Mouse (Mus musculus) small intestine, adult 2 months (tissue): ENCODE measurements around the gene Stk32c. TPM values are rescaled to one million over a fixed set of nuclear protein-coding genes. Genes with fewer than 3 reads are reported as not detected.

Experiments used
- H3K27ac ChIP-seq: fragments of 200-500 bp; 2 replicates; pipeline ENCODE4 v1.5.1; 2012; ENCODE audit warnings: low read depth, low read length, control low read depth, inconsistent platforms; ENCODE audit not compliant: insufficient read depth
- H3K27me3 ChIP-seq: fragments of 200-500 bp; 2 replicates; pipeline ENCODE4 v1.6.1; 2012; ENCODE audit warnings: mild to moderate bottlenecking, moderate library complexity, low read length, inconsistent platforms; ENCODE audit not compliant: control insufficient read depth, insufficient read depth
- H3K36me3 ChIP-seq: fragments of 200-500 bp; 2 replicates; pipeline ENCODE4 v1.6.1; 2012; ENCODE audit warnings: mild to moderate bottlenecking, low read length, control low read depth, inconsistent platforms; ENCODE audit not compliant: control insufficient read depth, insufficient read depth
- H3K4me1 ChIP-seq: fragments of 200-500 bp; 2 replicates; pipeline ENCODE4 v1.6.1; 2012; ENCODE audit warnings: low read length, inconsistent platforms, mixed read lengths; ENCODE audit not compliant: control insufficient read depth, insufficient read depth, insufficient read length
- H3K4me3 ChIP-seq: fragments of 200-500 bp; 2 replicates; pipeline ENCODE4 v1.5.1; 2012; ENCODE audit warnings: low read depth, mild to moderate bottlenecking, control low read depth, inconsistent platforms, low read length, moderate library complexity
- CTCF ChIP-seq: fragments of 200-500 bp; IDR thresholded peaks from 2 replicates; pipeline ENCODE4 v1.5.1; 2012; ENCODE audit warnings: low read depth, mild to moderate bottlenecking, control low read depth, inconsistent platforms, low read length, moderate library complexity, mixed read lengths; ENCODE audit not compliant: insufficient replicate concordance, insufficient read length; ENCODE audit errors: extremely low read depth
- POLR2A ChIP-seq: fragments of 200-500 bp; IDR thresholded peaks from 2 replicates; pipeline ENCODE4 v1.6.1; 2012; ENCODE audit warnings: low read depth, mild to moderate bottlenecking, control low read depth, inconsistent platforms, low read length, moderate library complexity
- WGBS: fragments of 180-500 bp; shearing (Covaris S2); methylation state at CpG from one replicate; pipeline ENCODE4 v1.1.7; 2018; 5-methylcytosine and 5-hydroxymethylcytosine counted together
- polyA plus RNA-seq: library from polyadenylated mRNA; depleted of rRNA; stranded (reverse); fragments of >200 nt; gene quantifications from 2 replicates; pipeline ENCODE4 v1.2.3, GENCODE M21; 2012

The Stk32c gene
- polyA plus RNA-seq, 1 experiment, result 7.7 TPM

DNA sequence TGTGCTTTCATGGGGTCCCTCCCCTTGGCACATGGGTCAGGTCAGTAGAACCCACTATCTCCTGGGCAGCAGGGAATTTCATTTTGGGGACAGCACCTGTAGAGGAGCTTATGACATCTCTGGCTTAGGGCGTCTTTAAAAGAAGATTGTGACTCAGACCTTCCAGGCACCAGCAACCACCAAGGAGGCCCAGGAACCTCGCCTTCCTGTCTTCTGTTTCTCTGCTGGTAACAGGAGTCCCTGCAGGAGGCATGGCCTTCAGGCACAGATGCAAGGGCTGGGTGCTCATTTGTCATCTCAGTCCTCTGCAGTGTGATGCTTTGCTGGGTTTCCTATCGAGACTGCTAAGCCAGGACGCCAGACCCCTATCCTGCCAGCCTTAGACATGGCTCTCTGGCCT is 84.1 kb downstream of the Stk32c start:
- WGBS, result 77% methylated on average over 4 of the region's 4 CpGs
- TF ChIP-seq POLR2A, result no peak
- TF ChIP-seq CTCF, result no peak
- H3K4me1 ChIP-seq, result peaks cover 23% of the 10 kb centered on the region
- no peak overlapping the region for H3K4me3 ChIP-seq
- H3K27me3 ChIP-seq, result no peaks in the 10 kb centered on the region
- no peak overlapping the region for H3K27ac ChIP-seq
- no peaks in the 10 kb centered on the region for H3K36me3 ChIP-seq

DNA sequence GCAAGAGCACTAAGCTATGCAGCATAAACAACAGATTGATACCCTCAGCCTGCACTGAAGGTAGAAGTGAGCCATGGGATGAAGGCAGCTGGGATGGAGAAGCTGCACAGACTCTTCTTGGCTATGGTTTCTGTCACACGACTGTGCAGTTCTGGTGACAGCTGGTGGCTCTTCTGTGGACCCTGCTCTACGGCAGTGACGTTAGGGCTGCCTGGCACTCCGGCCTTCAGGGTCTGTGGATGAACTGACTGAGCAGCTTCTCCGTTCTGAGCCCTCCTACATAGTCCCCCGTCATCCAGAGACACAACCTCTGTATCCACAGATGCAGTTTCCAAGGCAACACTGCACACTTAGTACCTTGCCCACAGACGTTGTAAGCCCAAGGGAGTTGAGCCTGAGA is 86.6 kb downstream of the Stk32c start:
- H3K27me3 ChIP-seq, result no peaks in the 10 kb centered on the region
- no peak overlapping the region for H3K27ac ChIP-seq
- TF ChIP-seq CTCF (no peak), POLR2A (no peak)
- WGBS, result 55% methylated on average over 7 of the region's 7 CpGs
- H3K36me3 ChIP-seq, result no peaks in the 10 kb centered on the region
- peaks cover 23% of the 10 kb centered on the region for H3K4me1 ChIP-seq
- H3K4me3 ChIP-seq, result no peak overlapping the region

DNA sequence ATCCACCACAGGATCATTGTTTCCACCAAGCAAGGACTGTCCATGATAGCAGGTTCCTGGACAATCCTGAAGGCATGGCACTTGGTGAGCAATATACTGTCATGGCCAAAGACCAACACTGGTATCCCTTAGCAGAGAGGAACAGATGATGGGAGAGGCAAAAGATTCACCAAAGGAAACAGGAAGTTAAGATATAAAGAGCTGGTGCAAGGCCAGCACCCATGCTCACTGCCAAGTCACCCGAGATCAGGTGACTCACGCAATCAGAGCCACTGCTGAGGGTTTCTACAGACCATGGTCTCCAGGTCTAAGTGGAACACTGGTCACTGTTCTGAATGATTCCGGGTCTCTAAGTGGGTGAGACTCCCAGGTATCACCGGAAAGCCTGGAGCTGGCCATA is 87.2 kb downstream of the Stk32c start:
- H3K27ac ChIP-seq, result peak overlapping the region; percentile 59
- no peaks in the 10 kb centered on the region for H3K36me3 ChIP-seq
- WGBS, result 24% methylated on average over 4 of the region's 4 CpGs
- H3K4me1 ChIP-seq, result peaks cover 17% of the 10 kb centered on the region
- H3K27me3 ChIP-seq, result no peaks in the 10 kb centered on the region
- no peak overlapping the region; the same call in 1 of the 2 replicates for H3K4me3 ChIP-seq
- no peak for TF ChIP-seq CTCF
- no peak for TF ChIP-seq POLR2A

DNA sequence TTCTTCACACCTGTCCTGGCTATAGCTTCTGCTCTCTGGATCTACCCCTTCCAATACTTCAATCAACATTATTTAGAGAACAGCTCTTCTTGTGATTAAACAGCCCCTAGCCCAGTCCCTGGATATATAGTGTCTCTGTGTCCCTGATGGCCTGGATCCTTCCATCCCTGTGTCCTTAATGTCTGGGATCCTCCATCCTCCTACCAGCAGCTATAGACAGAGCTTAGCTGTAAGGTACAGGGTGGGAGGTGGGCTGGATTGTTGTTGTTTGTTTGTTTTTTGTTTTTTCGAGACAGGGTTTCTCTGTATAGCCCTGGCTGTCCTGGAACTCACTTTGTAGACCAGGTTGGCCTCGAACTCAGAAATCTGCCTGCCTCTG is 93.3 kb downstream of the Stk32c start:
- Histone ChIP-seq H3K27me3 (no peaks in the 10 kb centered on the region), H3K4me3 (no peak overlapping the region), H3K27ac (no peak overlapping the region), H3K4me1 (no peaks in the 10 kb centered on the region), H3K36me3 (no peaks in the 10 kb centered on the region)
- WGBS, result 38% methylated on average over 2 of the region's 2 CpGs
- TF ChIP-seq CTCF, result no peak

DNA sequence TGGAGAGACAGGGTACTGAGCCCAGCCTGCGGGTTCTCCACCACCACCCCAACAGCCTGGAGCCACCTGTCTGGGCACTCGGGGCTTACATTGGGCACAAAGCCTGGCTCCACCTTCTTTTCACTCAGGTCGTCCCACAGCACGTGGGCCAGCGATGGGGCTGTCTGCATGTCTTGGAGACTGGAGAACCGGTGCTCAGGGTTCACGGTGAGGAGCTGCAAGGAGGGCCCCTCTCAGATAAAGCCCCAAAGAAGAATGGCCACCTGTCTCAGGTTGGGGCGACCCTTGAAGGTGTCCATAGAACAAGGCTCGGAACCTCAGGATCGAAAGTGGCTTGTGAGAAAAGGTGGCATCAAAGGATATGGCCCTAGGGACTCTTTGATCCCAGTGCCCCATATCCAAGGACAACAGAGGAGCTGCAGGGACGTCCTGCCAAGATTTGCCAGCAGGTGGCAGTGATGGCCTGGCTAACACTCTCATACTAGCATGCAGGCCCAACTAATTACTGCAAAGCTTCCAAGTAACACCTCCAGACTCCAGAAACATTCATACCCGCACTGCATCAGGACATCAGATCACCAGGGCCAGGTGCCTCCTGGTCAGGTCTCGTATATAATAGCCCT is 93.8 kb downstream of the Stk32c start:
- Histone ChIP-seq H3K27me3 (no peaks in the 10 kb centered on the region), H3K27ac (no peak overlapping the region), H3K36me3 (no peaks in the 10 kb centered on the region), H3K4me1 (no peaks in the 10 kb centered on the region), H3K4me3 (no peak overlapping the region)
- TF ChIP-seq CTCF (peak; percentile 87; the same call in 1 of the 2 replicates), POLR2A (no peak)
- 36% methylated on average over 13 of the region's 13 CpGs for WGBS

DNA sequence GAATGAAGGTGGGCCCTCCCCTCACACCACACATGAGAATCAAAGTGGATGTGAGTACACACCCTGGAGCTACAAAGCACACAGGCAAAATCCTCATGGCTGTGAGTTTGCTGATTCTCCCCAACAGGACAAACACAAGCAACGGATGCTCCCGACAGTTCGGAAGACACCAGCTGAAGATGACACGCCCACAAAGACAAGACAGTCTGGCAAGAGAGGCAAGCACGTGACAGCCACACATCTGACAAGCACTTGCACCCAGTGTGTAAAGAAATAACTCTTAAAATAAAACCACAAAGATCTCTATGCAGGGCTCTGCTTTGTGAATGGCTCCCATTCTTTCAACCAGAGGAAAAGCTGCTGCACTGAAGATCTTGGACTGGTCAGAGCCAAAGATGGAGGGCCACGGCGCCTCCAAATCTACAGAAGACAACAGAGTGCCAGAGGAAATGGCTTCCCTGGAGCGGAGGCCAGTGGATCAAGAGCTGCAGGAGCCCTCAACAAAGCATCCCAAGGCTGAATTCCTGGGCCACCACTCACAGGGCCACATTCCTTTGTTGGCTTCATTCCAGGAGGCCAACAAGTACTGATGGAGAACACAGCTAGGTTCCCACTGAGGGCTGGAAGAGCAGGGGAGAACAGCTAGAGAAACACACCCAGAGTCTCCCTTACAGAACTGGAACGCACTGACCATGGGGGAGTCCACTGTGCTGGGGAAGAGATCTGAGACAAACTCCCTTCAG is 105.0 kb downstream of the Stk32c start:
- Histone ChIP-seq H3K36me3 (no peaks in the 10 kb centered on the region), H3K4me1 (no peaks in the 10 kb centered on the region), H3K27ac (no peak overlapping the region), H3K27me3 (no peaks in the 10 kb centered on the region), H3K4me3 (no peak overlapping the region)
- 74% methylated on average over 9 of the region's 9 CpGs for WGBS
- TF ChIP-seq POLR2A, result no peak
- TF ChIP-seq CTCF, result no peak

DNA sequence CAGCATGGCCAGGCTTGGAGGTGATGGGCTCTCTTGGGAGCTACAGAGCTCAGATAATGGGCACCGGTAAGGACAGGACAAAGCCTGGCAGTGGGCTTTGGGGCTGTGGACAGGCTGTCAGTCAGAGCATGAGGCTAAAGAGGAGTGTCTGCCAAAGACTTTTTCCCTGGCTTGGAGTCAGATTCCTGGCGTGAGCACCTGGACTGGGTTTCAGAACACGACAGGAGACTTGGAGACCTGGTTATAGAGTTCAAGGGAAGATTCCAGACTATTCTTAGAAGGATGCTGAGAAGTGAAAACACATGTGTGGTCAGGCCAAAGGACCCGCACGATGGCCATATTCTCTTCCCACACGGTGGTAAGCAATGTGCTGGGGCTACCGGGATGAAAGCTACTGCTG is 107.4 kb downstream of the Stk32c start:
- no peaks in the 10 kb centered on the region for H3K36me3 ChIP-seq
- H3K27ac ChIP-seq, result no peak overlapping the region
- H3K27me3 ChIP-seq, result no peaks in the 10 kb centered on the region
- no peak for TF ChIP-seq POLR2A
- TF ChIP-seq CTCF, result no peak
- 83% methylated on average over 7 of the region's 7 CpGs for WGBS
- no peaks in the 10 kb centered on the region for H3K4me1 ChIP-seq
- no peak overlapping the region for H3K4me3 ChIP-seq
